Mouse (Mus musculus): ENCODE measurements at regions not wholly inside any gene's neighbourhood (a gene's known extent, or its start where the extent isn't known, plus 50 kb on each side); places are given as distances from the start of the nearest gene placed in this dataset.

DNA sequence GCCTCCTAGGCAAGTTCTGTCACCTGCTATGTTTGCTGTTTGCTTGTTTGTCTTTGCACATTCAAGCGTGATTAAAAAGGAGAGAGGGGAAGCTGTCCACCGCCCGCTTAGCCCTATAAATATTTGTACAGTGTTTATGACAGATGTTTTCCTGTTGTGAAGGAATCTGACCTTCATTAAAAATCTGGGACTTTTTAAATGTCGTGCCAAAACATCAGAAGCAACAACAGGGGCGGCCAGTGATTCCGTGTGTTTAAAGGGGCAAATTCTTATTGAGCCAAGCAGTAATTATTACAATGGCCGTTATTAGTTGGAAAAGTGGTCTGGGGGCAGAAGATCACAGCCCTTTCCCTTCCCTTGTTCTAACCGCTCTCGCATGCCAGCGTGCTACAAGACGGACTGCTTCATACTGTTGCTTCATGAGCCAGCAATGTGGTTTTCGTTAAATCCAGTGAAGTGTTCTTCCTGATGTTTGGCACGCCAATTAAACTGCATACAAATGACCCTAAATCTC is 119.3 kb downstream of the Gas1 start:
- DNase-seq: no peak

DNA sequence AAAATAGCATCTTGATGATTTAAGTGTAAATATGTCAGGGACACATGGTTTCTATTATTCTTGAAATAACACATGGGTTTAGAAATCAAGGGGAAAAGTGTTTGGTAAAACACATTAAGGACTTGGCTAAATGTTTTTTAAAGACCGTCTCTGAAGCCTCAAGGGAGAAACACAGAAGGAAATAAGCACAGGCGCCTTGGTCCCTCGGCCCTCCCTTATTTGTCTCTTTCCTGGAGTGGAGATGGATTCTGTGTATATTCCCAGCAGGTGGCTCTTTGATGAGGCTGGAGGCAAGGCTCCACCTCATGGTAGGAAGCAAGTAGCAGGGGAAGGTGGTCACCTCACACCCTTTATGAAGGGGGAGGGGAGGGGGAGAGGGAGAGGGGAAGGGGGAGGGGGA is 122.6 kb downstream of the Gas1 start:
- DNase-seq: no peak

DNA sequence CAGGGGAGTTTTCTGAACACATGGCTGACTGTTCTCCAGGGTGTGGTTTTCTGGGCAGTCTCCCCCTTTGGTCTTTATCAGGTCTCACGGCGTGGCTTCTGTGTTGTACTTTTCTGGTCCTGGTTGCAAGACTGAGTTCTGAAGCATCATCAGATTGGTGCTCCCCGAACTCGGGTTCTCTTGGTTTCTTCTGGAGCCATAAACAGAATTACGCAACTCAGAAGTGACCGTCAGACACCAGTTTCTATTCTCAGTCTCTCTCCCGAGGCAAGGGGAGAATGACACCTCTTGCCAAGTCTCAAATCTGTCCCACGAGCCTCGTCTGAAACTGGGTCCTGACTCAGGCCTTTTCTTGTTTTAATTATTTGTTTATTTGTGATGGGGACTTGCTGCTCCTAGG is 123.1 kb downstream of the Gas1 start:
- DNase-seq: peak; percentile 10 to 60

DNA sequence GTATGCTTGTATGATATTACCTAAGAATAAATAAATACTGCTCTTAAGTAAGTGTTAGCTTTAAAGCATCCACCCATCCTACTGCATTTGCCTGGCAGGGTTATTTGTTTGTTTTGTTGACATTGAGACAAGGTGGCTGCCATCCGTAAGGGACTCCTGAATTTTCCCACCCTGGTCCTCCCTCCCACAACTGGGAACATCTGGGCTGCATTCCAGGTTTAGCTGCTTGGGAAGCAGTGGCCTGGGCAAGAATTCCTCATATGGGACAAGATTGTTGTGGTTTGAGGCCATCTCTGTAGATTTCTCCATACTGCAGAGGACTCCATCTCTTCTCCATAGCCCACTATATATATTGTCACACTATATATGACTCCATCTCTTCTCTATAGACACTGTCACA is 125.3 kb downstream of the Gas1 start:
- DNase-seq: no peak

DNA sequence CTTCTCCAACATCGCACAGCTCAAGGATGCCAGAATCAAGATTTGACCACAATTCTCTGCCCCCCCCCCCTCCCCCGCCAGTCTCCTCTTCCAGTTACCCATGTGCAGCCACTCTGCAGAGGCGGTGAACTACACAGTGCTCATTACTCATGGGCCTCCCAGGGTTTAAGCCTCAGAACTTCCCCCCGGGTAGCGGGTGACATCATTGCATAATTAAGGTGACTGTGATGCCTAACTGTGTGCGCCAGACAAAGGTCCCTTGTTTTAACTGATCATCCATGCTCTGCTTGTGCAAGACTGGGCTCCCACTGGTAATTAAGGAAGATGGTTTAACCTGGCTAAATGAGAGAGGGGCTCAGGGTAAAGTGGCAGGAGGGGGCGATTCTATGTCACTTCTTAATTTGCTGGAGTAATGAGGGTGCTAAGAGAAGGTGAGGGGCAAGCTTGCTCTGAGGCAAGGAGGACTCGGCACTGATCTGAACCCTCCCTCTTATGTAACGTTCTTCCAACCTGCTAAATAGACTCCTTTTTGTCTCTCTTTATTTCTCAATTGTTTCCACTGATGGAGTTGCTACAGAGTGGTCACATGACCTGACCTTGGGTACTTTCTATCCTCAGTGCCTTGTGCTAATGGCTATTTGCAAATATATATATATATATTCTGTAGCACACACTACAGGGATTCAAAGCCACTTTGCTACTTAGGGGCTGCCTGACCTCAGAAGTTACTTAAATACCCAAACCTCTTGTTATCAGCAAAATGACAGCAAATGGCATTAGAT is 126.2 kb downstream of the Gas1 start:
- DNase-seq: no peak

DNA sequence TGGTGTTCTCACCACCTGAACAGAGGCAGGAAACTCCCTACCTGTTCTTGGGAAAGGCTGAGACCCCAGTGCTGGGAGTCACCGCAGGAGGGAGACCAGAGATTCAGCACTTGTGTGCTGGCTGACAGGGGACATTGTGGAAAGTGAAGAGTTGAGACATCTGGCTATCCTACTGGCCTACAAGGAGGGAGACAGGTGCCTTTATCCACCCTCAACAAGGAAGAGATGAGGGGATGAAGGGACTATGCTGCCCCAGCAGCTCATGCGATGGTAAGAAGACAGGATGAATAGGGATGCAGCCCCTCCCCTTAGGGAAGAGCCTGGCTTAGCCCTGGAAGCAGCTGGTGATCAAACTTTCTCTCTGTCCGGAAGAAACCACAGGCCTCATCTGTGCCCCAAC is 127.5 kb downstream of the Gas1 start:
- no peak for DNase-seq

DNA sequence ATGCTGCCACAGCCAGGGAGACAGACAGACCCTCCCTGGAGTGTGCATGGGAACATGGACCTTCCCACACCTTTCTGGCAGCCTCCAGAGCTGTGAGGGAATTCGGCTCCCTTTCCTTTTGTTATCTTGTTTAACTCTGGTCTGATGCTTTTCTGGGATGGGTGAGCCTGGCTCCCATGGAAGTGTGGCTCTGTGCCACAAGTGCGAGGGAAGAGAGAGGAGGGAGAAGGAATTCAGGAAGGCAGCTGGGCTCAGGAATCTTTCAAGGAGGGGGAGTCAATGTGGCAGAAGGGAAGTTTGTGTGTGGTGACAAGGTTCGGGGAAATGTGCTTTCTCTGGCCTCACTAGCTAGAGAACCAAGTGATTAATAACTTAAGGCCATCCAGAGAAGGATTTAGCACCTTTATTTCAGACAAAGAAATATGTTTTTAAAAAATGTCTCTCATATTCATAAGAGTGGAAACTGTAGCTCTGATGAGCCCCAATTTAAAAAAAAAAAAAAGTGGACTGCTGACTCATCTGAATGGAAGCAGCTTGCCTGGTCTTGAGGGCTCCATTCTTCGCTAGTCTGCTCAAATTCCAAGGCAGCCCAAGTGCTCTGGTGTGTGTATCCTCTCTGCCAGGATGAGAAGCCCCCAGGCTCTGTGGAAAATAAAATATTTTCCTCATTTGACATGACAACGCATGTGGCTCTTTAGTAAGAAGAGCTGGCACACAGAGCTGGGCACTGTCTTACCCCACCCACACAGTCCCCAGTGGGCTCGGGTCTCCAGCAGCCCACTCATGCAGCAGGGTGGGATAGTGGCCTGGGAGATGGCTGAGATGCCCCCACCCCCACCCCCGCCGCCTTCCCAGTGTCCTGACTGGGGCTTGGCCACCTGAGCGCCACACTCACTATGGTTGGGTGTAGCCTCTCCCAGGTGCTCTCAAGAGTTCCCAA is 129.1 kb downstream of the Gas1 start:
- DNase-seq: peak in 1 of 2 experiments; percentile 12

DNA sequence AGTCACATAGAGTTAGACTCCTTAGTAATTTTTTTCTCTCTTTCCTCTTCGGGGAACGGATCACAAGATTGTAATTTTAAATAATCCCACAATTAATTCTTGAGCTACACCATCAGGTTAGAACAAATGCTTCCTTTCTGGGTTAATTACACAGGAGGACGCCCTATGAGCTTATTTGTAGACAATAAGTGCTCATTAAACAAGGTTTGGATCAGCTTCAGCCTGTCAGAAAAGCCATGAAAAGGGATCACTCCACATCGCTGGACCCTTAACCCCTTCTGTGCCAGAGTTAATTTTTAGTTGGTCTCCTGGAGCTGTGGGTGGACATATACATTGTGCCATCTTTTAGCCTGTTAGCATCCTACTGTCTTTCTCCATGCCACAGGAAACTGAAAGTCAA is 131.4 kb downstream of the Gas1 start:
- no peak for DNase-seq

DNA sequence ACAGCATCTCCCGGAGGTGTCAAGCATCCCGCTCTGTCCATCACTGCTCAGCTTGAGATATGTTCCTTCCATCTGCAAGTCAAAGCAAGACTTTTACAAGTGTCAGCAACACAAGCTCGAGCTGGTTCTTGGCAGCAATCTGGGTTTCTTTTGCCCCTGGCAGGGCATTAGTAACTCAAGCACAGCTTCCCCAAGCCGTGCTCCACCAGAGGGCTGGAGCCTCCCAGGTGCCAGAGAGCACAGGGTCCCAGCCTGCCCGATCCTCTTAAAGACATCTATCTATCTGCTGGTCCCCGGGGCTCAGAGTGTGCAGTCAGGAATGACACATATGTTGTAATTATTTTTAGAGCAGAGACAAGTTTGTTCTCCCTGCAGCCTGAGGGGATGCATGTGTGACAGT is 132.3 kb downstream of the Gas1 start:
- DNase-seq: no peak

DNA sequence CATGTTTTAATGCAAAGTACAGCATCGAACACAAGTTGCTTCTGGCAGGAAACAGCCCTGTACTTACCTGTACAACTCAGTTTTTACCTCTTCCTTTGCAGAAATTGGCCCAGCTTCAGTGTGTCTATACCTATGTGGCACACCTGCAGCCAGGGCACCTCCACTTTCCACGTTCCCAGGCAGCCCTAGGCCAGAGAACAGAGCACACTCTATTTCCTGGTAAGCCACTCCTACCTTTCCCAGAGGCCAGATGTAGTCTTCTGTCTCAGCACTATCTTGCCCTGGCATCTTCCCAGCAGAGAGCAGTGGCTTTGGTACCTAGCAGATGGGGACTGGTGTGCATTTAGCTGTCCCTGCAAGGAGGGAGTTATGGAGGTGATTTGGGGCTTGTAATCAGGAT is 134.7 kb downstream of the Gas1 start:
- peak in 1 of 2 experiments; percentile 47 for DNase-seq

DNA sequence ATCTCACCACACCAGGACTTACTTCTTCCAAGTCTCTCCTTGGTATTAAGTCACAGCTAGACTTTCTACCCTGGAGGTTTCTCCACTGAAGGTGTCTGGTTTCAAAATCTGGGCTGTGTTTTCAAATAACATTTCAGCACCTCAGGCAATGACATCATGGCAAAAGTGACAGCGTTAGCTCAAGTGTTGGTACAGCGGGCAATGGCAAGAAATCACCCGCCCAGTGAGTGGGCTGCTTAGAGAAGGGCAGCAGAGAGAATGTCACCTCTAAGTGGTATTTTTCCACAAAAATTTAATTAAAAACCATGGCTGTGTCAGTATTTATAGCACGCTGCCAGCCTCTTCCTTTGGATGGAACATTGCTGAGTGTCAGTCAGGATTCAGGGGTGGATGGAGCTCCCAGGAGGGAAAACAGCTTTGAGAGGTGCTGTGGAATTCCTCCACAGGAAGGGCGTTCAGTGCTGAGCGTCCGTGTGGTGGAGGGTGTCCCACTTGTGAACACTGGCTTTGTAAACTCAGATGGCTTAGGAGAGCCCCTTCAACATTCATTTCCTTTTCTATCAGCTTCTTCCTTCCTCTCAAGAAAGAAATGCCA is 141.5 kb downstream of the Gas1 start:
- no peak for DNase-seq

DNA sequence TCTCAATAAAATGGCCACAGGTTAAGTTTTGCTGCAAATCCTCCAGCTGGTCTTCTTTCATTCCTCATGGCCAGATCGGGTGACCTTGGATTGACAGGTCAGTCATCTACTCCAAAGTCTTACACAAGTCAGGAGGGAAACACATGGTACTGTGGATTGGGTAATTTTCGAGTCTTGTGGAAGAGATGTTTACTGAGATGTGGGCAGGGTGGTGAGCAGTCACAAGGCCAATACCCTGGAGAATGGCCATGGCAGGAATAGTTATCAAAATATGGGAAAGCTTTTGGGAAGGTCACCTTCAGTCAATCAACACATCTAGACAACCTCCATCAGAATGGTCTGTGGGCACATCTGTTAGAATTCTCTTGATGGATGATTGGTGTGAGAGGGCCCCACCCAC is 144.0 kb downstream of the Gas1 start:
- no peak for DNase-seq

DNA sequence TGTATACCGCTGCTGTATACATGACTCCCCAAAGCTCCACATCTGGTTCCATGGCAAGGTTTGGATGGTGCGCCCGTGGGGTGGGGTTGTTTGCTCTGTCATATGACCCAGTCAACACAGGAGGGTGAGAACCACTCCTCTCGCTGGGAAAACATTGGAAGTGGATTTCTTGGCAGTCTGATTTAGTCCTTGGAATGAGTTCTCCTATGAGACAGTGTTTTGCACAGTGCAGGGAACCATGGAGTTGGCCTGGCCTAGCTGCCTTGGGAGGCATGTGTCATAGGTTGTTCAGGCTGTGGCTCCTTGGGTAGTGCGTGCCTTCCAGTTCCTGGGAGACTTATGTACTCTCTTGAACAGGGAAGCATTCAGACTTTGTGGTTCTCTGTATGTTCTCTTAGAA is 144.6 kb downstream of the Gas1 start:
- DNase-seq: no peak

DNA sequence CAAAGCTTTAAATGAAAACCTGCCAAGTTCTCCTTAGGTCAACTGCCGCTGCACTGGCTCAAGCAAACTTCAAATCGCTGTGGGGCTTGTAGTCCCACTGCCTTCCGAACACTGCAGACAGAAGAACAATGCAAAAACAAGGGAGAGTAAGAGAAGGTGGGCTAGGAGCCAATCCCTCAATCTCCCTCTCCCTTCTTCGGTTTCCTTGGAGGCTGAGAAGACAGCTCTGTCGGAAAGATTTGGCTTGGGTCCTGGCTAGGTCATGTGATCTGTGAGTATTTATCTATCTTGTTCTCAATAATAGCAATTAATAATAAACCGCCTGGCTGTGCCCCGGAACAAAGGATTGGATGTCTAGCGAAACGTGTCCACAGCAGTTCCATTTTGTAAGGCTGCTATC is 147.6 kb downstream of the Gas1 start:
- DNase-seq: no peak

DNA sequence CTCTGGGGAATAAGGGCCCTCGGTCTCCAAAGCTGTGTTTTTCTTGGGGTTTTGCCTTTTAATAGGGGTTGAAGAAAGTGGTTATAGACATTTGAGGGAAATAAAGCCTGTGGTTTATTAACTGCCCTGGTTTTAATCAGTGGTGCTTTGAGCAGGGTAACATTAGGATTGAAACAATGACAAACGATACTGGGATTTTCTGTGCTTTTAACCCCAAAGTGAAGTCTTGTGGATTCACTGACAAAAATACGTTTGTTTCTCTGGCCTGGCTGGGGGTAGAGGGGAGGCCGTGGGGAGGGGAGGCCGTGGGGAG is 157.0 kb downstream of the Gas1 start:
- no peak for DNase-seq

DNA sequence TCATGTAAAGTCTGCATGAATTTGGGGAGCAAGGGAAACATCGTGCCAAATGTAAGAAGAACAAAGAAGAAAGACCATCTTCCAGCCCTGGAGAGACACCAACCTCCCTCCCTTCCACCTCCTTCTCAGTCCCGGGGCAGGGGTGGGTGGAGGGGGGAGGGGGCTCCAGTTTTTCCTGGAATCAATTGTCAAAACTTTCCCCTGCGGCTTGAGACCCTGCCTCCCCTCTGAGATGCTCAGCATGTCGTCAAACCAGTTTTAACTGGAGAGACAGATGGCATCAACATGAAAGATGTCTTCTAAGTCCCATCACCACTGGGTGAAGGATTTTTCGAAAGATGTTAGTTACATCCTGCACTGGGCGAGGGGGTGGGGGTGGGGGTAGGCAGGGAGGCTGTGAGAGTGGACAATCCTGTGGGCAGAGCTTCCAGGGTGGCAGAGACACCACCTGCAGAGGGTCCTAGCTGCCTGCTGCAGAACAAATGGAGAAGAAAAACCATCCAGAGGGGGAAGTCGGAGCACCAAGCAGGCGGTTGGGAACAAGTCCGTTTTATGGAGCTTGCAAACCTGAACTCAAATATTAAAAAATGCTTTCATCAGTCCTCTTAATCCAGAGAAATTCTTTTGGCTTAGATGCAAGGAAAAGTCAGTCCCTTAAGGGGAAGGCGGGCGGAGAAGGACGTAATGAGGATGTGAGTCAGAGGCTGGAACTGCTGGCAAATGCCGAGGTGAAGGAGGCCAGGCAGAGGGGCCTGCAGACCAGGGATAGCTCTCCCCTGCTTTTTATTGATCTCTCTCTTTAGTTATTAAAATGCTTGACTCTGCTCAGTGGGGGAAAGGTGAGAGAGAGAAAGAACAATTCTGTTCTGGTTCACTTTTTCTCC is 157.6 kb downstream of the Gas1 start:
- DNase-seq: peak; percentile 39 to 41

DNA sequence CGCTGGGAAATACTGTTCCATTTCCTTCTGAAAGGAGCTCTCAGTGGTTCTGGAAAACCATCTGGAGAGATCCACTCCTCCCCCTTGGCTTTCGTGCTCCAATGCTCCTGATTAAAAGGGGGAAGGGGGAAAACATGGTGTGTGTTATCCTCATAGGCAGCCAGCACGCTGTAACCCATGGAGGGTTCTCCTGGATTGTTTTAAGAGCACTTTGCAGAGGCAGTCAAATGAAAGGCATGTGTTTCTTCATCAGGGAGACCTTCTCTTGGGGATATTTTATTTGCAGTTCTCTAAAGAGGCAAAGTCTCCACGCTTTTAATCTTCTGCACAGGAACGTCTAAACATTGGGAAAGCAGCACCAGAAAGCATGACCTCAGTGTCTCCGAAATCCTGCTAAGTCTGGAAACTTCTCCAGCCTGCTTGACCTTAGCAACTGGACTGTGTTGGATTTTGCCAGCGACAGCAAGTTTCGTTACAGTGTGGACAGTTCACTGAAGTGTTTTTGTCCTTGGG is 161.3 kb downstream of the Gas1 start:
- DNase-seq: peak; percentile 72 to 84

DNA sequence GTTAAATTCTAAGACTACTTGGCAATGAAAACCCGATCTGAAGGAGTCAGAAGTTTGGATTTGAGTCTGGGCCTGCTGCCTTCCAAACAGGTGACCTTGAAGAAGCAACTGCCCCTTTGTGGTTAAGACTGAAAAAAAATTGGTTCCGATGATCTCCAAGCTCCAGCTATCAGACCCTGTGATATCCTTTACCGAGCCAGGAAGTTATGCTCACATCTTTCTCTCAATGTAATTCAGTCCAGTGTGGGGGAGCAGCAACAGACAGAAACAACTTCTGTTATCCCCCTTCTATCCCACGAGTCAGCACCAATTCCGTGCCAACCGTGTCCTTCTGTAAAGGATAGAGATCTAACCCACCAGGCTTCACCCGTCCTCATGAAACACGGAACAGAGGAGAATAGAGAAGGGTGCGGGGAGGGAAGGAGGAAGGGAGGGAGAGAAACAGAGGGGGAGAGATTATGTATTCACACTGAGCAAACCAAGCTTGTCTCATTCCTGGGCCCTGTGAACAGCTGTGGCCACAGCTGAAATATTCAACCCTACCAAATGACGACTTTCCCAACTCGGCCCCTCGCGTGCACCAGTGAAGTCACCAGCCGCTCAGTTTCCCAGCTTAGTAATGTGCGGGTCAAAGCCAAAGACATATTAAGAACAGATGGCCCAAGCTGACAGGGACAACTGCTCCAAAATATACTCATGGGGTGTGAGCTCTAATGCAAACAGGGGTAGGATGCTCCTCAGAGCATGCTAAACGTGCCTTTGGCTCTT is 164.9 kb downstream of the Gas1 start:
- DNase-seq: peak in 1 of 2 experiments; percentile 14

DNA sequence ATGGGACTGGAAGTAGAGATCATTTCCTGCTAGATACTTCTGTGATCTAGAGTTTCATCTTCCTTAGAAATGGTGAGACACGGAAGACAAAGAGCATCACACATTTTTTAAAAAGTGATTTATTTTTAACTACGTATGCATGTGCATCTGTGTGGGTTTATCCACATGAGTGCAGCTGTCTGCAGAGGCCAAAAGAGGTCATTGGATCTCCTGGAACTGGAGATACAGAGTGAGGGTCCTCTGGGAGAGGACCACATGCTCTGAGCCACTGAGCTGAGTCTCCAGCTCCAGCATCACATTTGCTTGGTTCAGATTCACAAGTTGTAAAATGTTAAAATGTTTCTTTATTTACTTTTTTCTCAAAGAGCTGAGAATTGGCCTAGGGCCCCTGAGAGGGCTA is 166.1 kb downstream of the Gas1 start:
- no peak for DNase-seq

DNA sequence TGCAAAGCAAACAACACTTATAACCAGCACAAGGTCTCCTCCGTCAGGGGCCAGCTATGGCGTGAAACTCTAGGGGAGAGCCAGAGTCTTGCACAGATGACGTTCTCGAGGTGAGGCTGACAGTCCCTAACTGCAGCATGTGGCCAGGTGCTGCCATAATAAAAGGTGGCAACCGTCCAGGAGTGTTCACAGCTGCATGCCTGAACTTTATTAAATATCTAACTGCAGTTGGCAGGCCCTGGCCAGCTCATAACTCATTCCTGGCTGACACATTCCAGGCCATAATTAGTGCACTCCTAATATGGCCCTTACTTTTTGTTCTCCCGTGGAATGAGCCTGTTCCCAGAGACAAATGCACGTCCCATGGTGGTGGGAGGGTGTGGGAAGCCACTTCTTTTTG is 169.6 kb downstream of the Gas1 start:
- DNase-seq: peak; percentile 79 to 81

DNA sequence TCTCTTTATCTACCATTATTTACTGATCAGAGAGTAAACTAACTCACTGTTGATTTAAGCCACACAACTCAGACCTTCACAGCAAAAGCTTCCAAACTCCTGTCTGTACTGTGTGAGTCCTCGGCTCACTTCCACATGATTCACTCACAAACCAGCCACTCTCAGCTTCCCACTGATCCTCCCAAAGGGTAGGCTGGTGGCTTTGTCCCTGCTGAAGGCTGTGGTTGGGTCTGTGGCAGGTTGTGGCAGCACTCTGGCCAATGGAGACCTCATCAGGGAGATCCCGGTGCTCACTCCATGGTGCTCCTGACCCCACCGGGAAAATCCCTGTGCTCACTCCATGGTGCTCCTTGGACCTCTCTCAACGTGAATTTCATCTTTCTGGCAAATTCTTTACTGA is 170.1 kb downstream of the Gas1 start:
- no peak for DNase-seq

DNA sequence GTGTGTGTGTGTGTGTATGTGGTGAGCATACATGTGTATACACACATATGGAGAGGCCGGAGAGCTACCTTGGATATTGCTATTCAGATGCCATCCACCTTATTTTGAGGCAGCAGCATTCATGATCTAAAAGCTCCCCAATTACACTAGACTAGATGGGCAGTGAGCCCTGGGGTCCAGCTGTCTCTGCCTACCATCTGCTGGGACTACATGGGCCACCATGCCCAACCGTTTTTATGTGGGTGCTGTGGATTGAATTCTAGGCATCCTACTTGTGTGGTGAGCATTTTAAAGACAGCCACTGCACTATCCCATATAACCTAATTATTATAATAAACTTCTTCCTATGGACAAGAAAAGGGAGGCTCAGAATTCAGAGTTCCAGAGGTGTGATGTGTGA is 172.6 kb downstream of the Gas1 start:
- no peak for DNase-seq

Data from kidney, postnatal 36 days (tissue).